Mouse (Mus musculus) heart, embryonic 14.5 days (tissue): ENCODE measurements around the gene Scnn1b. TPM values are rescaled to one million over a fixed set of nuclear protein-coding genes. Genes with fewer than 3 reads are reported as not detected.

ENCODE experiments used
- ATAC-seq: fragments of 200-750 bp; cut with Nextera tagmentation; 2 replicates; pipeline ENCODE4 v1.8.0; 2017; ENCODE audit warnings: low read depth, moderate TSS enrichment; ENCODE audit not compliant: insufficient number of reproducible peaks, insufficient read depth, low FRiP score
- H3K27ac ChIP-seq, 2 experiments: fragments of 200-500 bp in 1 of 2; fragments of 300-500 bp in 1 of 2; sonication (generic) in 1 of 2; replicated peaks in 1 of 2; 2 replicates each; pipeline ENCODE4 v1.5.1; 2012 to 2014; ENCODE audit warnings: low read depth in 2 of 2, low read length in 2 of 2, control low read depth in 1 of 2, mild to moderate bottlenecking in 1 of 2, mixed read lengths in 1 of 2; ENCODE audit not compliant: control insufficient read depth in 1 of 2, insufficient read depth in 1 of 2
- H3K27me3 ChIP-seq: fragments of 300-500 bp; sonication (generic); 2 replicates; pipeline ENCODE4 v1.6.1; 2014; ENCODE audit warnings: mild to moderate bottlenecking, low read length, control low read depth; ENCODE audit not compliant: control insufficient read depth, insufficient read depth
- H3K36me3 ChIP-seq: fragments of 300-500 bp; sonication (generic); 2 replicates; pipeline ENCODE4 v1.6.1; 2014; ENCODE audit warnings: mild to moderate bottlenecking, control low read depth, low read length, mixed read lengths; ENCODE audit not compliant: control insufficient read depth, insufficient read depth
- H3K4me1 ChIP-seq, 2 experiments: fragments of 200-500 bp in 1 of 2; fragments of 300-500 bp in 1 of 2; sonication (generic) in 1 of 2; 2 replicates each; pipeline ENCODE4 v1.6.1; 2012 to 2014; ENCODE audit warnings: low read length in 2 of 2, control low read depth in 1 of 2, mixed read lengths in 1 of 2; ENCODE audit not compliant: control insufficient read depth in 2 of 2, insufficient read depth in 2 of 2
- H3K4me2 ChIP-seq: fragments of 300-500 bp; sonication (generic); 2 replicates; pipeline ENCODE4 v1.6.1; 2014; ENCODE audit warnings: mild to moderate bottlenecking, low read length
- H3K4me3 ChIP-seq, 2 experiments: fragments of 200-500 bp in 1 of 2; fragments of 300-500 bp in 1 of 2; sonication (generic) in 1 of 2; 2 replicates each; pipeline ENCODE4 v1.5.1; 2012 to 2014; ENCODE audit warnings: low read length in 2 of 2, mild to moderate bottlenecking in 2 of 2, control low read depth in 1 of 2, low read depth in 1 of 2, moderate library complexity in 1 of 2; ENCODE audit not compliant: control insufficient read depth in 1 of 2, insufficient read depth in 1 of 2
- H3K9ac ChIP-seq: fragments of 300-500 bp; sonication (generic); 2 replicates; pipeline ENCODE4 v1.6.1; 2014; ENCODE audit warnings: mild to moderate bottlenecking, low read length
- H3K9me3 ChIP-seq: fragments of 300-500 bp; sonication (generic); 2 replicates; pipeline ENCODE4 v1.6.1; 2016; ENCODE audit warnings: low read length, control low read depth; ENCODE audit not compliant: control insufficient read depth
- WGBS: fragments of 180-500 bp; shearing (Covaris S2); extraction: QIAGEN DNeasy Blood & Tissue Kit; methylation state at CpG from one replicate; pipeline ENCODE4 v1.1.7; 2014; 5-methylcytosine and 5-hydroxymethylcytosine counted together
- polyA plus RNA-seq: library from polyadenylated mRNA; unstranded; fragments of >200 nt; fragmentation: Nextera tagmentation; extraction: Ambion mirVana; gene quantifications from 2 replicates; pipeline ENCODE4 v1.2.1, GENCODE M21; 2014

Scnn1b gene
- polyA plus RNA-seq, 1 experiment from 2014 or later: 0.18 TPM

DNA sequence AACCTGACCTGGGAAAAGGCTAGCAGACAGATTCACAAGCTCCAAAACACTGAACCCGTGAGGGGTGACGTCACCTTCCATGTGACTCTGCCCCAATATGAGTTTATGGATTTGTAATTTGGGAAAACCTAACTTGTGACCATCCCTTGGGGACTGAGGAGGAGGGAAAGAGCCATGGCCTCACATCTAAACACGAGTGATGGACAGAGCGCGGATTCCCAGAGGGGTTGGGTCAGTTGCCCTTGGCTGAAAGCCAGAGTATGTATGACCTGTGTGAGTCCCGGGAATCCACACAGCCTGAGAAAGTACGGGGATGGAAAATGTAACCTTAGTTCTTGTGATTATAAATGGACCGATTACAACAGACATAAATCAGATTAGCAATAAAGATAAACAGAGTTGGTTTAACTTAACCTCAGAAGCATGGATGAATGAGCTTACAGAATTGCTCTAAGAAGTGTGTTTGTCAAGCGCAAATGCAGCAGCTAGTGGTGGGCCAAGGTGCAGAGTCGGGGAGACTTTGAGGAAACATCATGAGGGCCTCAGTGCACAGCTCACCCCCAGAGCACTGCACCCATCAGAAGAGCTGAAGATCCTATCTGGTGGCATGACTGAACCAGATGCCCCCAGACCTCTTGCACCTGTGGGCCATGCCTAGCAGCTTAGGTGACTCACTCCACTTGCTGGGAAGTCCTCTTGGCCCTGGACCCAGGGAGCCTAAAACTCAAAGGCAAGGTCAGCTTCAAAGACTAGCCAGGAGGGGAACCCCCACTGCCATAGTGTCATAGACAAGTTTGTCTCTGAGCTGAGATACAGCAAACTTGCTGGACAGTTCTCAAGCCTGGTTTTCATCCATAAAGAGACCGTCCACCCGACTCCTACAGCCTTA is 71.3 kb downstream of the Scnn1b start:
- Histone ChIP-seq H3K4me1 (peaks cover 23 to 42% of the 10 kb centered on the region in 2 experiments), H3K4me2 (no peak overlapping the region), H3K9me3 (no peaks in the 10 kb centered on the region), H3K27ac (0 out of 4 replicates have a peak overlapping the region, but pooled peaks of 1 of the 2 experiments have one; percentile 6), H3K9ac (no peak overlapping the region), H3K4me3 (no peak overlapping the region), H3K36me3 (peaks cover 8% of the 10 kb centered on the region; the same call in 1 of the 2 replicates), H3K27me3 (no peaks in the 10 kb centered on the region)
- peak; percentile 16; the same call in 1 of the 2 replicates for ATAC-seq
- WGBS: 48% methylated on average over 12 of the region's 12 CpGs

DNA sequence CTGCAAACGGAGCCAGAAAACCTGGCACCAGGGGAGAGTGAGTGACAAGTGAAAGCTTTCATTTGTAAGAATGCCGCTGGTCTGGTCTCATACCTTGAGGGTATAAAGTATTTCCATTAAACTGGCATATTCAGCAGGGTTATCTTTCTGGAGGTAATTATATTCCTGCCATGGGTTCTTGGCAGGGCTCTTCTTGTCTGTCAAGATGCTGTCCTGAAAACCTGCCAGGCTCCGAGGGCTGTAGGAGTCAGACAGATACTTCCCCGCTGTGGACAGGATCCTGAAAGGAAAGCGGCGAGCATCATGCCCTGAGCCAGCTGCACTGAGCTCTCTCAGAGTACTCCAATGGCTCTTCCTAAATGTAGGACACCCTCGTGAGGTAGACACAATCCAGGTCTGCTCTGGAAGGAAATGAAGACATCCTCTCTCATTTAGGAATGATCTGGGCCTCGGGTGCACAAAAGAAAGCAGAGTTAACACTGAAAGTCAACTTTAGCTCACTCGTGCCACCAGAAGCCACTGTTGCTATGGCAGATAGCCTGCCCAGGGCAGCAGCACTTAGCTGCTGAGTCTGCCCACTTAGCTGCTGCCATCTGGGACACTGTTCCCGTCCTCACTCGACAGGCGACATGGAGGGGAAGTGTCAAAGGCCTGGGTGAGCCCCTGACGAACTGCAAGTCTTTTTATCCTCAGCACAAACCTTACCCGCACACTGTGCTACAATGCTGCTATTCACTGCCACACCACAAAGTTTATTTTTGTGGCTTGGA is 72.2 kb downstream of the Scnn1b start:
- H3K4me1 ChIP-seq: peaks cover 25 to 48% of the 10 kb centered on the region in 2 experiments
- H3K36me3 ChIP-seq: peaks cover 8% of the 10 kb centered on the region; the same call in 1 of the 2 replicates
- WGBS: 27% methylated on average over 14 of the region's 14 CpGs
- H3K4me2 ChIP-seq: peak overlapping the region; percentile 25
- no peak overlapping the region for H3K4me3 ChIP-seq
- H3K9ac ChIP-seq: no peak overlapping the region
- no peak for ATAC-seq
- H3K27ac ChIP-seq: peak overlapping the region; percentile 4 to 35; a peak in 1 of 4 replicates
- H3K27me3 ChIP-seq: no peaks in the 10 kb centered on the region
- no peaks in the 10 kb centered on the region for H3K9me3 ChIP-seq

GRCm38 (mm10) chr7:121938124-121938891 is 73.5 kb downstream of the Scnn1b start:
- Histone ChIP-seq H3K9ac (no peak overlapping the region), H3K4me2 (no peak overlapping the region), H3K27ac (no peak overlapping the region), H3K27me3 (no peaks in the 10 kb centered on the region), H3K4me1 (peaks cover 25 to 51% of the 10 kb centered on the region in 2 experiments), H3K36me3 (0 out of 2 replicates have a peak, but pooled peaks cover 8% of the 10 kb centered on the region), H3K4me3 (no peak overlapping the region), H3K9me3 (no peaks in the 10 kb centered on the region)
- ATAC-seq: no peak
- 87% methylated on average over 8 of the region's 8 CpGs for WGBS

- no peak overlapping the region for H3K27ac ChIP-seq
- no peak overlapping the region for H3K4me3 ChIP-seq
- ATAC-seq: no peak
- H3K4me2 ChIP-seq: no peak overlapping the region
- no peaks in the 10 kb centered on the region for H3K27me3 ChIP-seq
- H3K36me3 ChIP-seq: 0 out of 2 replicates have a peak, but pooled peaks cover 12% of the 10 kb centered on the region
- no peaks in the 10 kb centered on the region for H3K9me3 ChIP-seq
- 66% methylated on average over 6 of the region's 6 CpGs for WGBS
- H3K4me1 ChIP-seq: peaks cover 25 to 51% of the 10 kb centered on the region in 2 experiments
- H3K9ac ChIP-seq: no peak overlapping the region
Measured at GRCm38 (mm10) chr7:121939244-121939643, 74.4 kb downstream of the Scnn1b start.

DNA sequence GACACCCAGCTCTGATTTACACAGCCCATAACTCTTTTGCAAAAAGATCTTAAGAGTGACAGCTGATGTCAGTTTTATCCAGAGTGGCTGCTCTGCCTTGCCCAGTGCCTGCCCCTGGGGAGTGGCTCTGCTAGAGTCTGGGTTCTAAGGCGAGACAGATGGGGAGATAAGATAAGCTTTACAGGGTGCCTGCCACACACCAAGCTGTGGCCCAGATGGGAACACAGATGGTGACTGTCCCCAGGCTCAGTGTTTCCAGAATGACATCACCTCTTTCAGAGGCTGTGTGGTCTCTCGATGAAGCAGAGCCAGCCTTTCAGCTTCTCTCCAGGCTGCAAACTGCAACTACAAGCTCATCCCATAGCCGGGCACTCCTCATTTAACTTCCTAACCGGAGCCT is 74.9 kb downstream of the Scnn1b start:
- Histone ChIP-seq H3K4me3 (no peak overlapping the region), H3K36me3 (0 out of 2 replicates have a peak, but pooled peaks cover 12% of the 10 kb centered on the region), H3K9me3 (no peaks in the 10 kb centered on the region), H3K27ac (no peak overlapping the region), H3K4me2 (no peak overlapping the region), H3K27me3 (no peaks in the 10 kb centered on the region), H3K4me1 (peaks cover 25 to 51% of the 10 kb centered on the region in 2 experiments), H3K9ac (no peak overlapping the region)
- 30% methylated on average over 4 of the region's 4 CpGs for WGBS
- no peak for ATAC-seq

DNA sequence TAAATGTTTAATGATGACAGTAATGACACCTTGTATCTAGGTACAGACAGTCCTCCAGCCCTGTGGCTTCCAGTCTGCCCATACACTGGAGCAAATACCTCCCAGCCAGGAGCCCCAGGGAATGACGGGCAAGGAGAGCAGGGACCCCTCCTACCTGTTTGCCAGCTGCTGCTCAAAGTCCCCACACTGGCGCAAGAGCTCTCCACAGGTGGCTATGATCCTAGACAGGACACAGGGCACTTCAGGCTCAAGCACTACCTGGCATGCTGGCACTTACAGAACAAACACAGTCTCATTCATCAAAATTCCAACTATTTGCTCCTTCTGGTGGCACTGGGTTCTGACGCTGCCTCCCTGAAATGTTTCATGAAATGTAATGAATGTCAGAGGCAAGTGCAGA is 76.2 kb downstream of the Scnn1b start:
- Histone ChIP-seq H3K9me3 (no peaks in the 10 kb centered on the region), H3K9ac (0 out of 2 replicates have a peak overlapping the region, but pooled peaks have one; percentile 11), H3K4me2 (no peak overlapping the region), H3K27me3 (no peaks in the 10 kb centered on the region), H3K36me3 (0 out of 2 replicates have a peak, but pooled peaks cover 4% of the 10 kb centered on the region), H3K27ac (no peak overlapping the region), H3K4me1 (peaks cover 20 to 45% of the 10 kb centered on the region in 2 experiments), H3K4me3 (no peak overlapping the region)
- WGBS: 61% methylated on average over 3 of the region's 3 CpGs
- no peak for ATAC-seq

GRCm38 (mm10) chr7:121941640-121942039 is 76.8 kb downstream of the Scnn1b start:
- Histone ChIP-seq H3K36me3 (0 out of 2 replicates have a peak, but pooled peaks cover 4% of the 10 kb centered on the region), H3K4me1 (peaks cover 15 to 39% of the 10 kb centered on the region in 2 experiments), H3K9ac (no peak overlapping the region), H3K4me3 (no peak overlapping the region), H3K4me2 (no peak overlapping the region), H3K27me3 (no peaks in the 10 kb centered on the region), H3K27ac (no peak overlapping the region), H3K9me3 (no peaks in the 10 kb centered on the region)
- WGBS: 79% methylated on average over 3 of the region's 3 CpGs
- no peak for ATAC-seq
